Comparison of ENCODE assay signal across 8 mouse cellular contexts in the genomic region with DNA sequence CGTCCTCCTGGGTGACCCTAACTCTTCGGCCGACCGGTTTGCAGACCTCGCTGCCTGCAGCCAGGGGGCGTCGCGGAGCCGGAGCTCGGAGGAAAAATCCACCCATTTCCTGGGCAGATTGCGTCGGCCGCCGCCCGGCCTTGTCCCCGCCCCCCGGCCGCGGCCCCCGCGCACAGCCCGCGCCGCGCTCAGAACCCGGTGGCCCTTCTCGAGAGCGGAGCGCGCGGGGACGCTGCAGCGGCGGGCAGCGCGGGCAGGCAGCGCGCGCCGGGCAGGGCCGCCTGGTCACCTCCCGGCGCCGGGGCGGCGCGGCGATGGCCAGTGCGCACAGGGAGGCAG. TPM values are rescaled to one million over a fixed set of nuclear protein-coding genes. Genes with fewer than 3 reads are reported as not detected.
A peak's percentile ranks its signal among the peaks of the same experiment; 100 is the strongest.
DNase-seq lines count a peak whose midpoint lies in the region; ATAC-seq and TF ChIP-seq lines count a peak whose summit lies in the region.

No protein-coding gene starts in this region.

- peak; percentile 68; the same call in 1 of the 2 replicates for ATAC-seq in heart, embryonic 12.5 days (ENCODE audit: insufficient number of reproducible peaks, low FRiP score)
- peak; percentile 56 for ATAC-seq in kidney, postnatal 0 days (replicated peaks; ENCODE audit: low FRiP score, low read depth)
- no peak for ATAC-seq in liver, embryonic 13.5 days (ENCODE audit: low read depth)
- peak; percentile 40; the same call in 1 of the 2 replicates for ATAC-seq in neural tube, embryonic 11.5 days (ENCODE audit: insufficient read depth, low FRiP score, low TSS enrichment)

- peak; percentile 40 to 55 for DNase-seq in B cell, adult 2 months
- peak; percentile 83 for DNase-seq in kidney, postnatal 0 days (ENCODE audit: low spot score)
- peak; percentile 37 for DNase-seq in liver, embryonic 13.5 days
- DNase-seq in neural tube, embryonic 11.5 days (ENCODE audit: low spot score): peak; percentile 85

- H3K27ac ChIP-seq in bone marrow, adult 2 months (ENCODE audit: control insufficient read depth, insufficient read depth, low read depth, low read length, poor library complexity): no peak overlapping the region
- no peak overlapping the region for H3K27ac ChIP-seq in embryonic fibroblast, embryonic 13.5 days (ENCODE audit: insufficient read depth, low read length)
- H3K27ac ChIP-seq in heart, embryonic 12.5 days (ENCODE audit: poor library complexity, severe bottlenecking): no peak overlapping the region
- no peak overlapping the region for H3K27ac ChIP-seq in kidney, postnatal 0 days
- no peak overlapping the region for H3K27ac ChIP-seq in liver, embryonic 13.5 days
- peak overlapping the region; percentile 49; the same call in 1 of the 2 replicates for H3K27ac ChIP-seq in neural tube, embryonic 11.5 days (ENCODE audit: low read depth, low read length)
- no peak overlapping the region for H3K27ac ChIP-seq in testis, adult 2 months (ENCODE audit: control insufficient read depth, insufficient read depth, low read depth, low read length)

- H3K4me3 ChIP-seq in bone marrow, adult 2 months (replicated peaks; ENCODE audit: control insufficient read depth, low read depth, low read length): peak overlapping the region; percentile 9
- no peak overlapping the region for H3K4me3 ChIP-seq in embryonic fibroblast, embryonic 13.5 days (ENCODE audit: insufficient read depth, low read length)
- peak overlapping the region; percentile 69 for H3K4me3 ChIP-seq in heart, embryonic 12.5 days
- peak overlapping the region; percentile 52 for H3K4me3 ChIP-seq in kidney, postnatal 0 days (replicated peaks; ENCODE audit: low read depth, low read length)
- peak overlapping the region; percentile 56 for H3K4me3 ChIP-seq in liver, embryonic 13.5 days (replicated peaks)
- peak overlapping the region; percentile 62 for H3K4me3 ChIP-seq in neural tube, embryonic 11.5 days (ENCODE audit: low read depth, low read length)
- H3K4me3 ChIP-seq in testis, adult 2 months (ENCODE audit: control insufficient read depth, low read depth, low read length): peak overlapping the region; percentile 75

- peak; percentile 61 for TF ChIP-seq CTCF in bone marrow, adult 2 months (IDR thresholded peaks at IDR 0.05; ENCODE audit: control insufficient read depth, insufficient read depth, low read length)
- TF ChIP-seq CTCF in embryonic fibroblast, embryonic 13.5 days (IDR thresholded peaks at IDR 0.05; ENCODE audit: borderline replicate concordance, insufficient read depth, low read length): peak; percentile 71
- TF ChIP-seq CTCF in kidney, postnatal 0 days (IDR thresholded peaks at IDR 0.05; ENCODE audit: low read depth): peak; percentile 78
- TF ChIP-seq CTCF in testis, adult 2 months (IDR thresholded peaks at IDR 0.05; ENCODE audit: control insufficient read depth, insufficient read depth, insufficient replicate concordance, low read depth, low read length): peak; percentile 63; the same call in 1 of the 2 replicates

- WGBS in bone marrow, adult 2 months: 5% methylated on average over 40 of the region's 49 CpGs
- 10% methylated on average over 48 of the region's 49 CpGs for WGBS in heart, embryonic 12.5 days
- WGBS in kidney, postnatal 0 days: 0% methylated on average over 25 of the region's 49 CpGs
- under 1% methylated on average over 46 of the region's 49 CpGs for WGBS in liver, embryonic 13.5 days (ENCODE audit: insufficient replicate concordance)
- under 1% methylated on average over 34 of the region's 49 CpGs for WGBS in neural tube, embryonic 11.5 days

- no peaks in the 10 kb centered on the region for H3K36me3 ChIP-seq in heart, embryonic 12.5 days
- no peaks in the 10 kb centered on the region for H3K36me3 ChIP-seq in kidney, postnatal 0 days (ENCODE audit: insufficient read depth, low read length)
- H3K36me3 ChIP-seq in liver, embryonic 13.5 days: no peaks in the 10 kb centered on the region
- no peaks in the 10 kb centered on the region for H3K36me3 ChIP-seq in neural tube, embryonic 11.5 days (ENCODE audit: control insufficient read depth, insufficient read depth, low read length)
- no peaks in the 10 kb centered on the region for H3K36me3 ChIP-seq in testis, adult 2 months (ENCODE audit: control insufficient read depth, insufficient read depth, low read length)

- peaks cover 74% of the 10 kb centered on the region for H3K27me3 ChIP-seq in heart, embryonic 12.5 days (replicated peaks)
- H3K27me3 ChIP-seq in kidney, postnatal 0 days (ENCODE audit: insufficient read depth, low read length): no peaks in the 10 kb centered on the region; the same call in 1 of the 2 replicates
- peaks cover 81% of the 10 kb centered on the region for H3K27me3 ChIP-seq in liver, embryonic 13.5 days
- peaks cover 2% of the 10 kb centered on the region; the same call in 1 of the 2 replicates for H3K27me3 ChIP-seq in neural tube, embryonic 11.5 days (ENCODE audit: control insufficient read depth, insufficient read depth, low read length)
- no peaks in the 10 kb centered on the region for H3K27me3 ChIP-seq in testis, adult 2 months (ENCODE audit: control insufficient read depth, insufficient read depth, low read length)

- no peak for TF ChIP-seq POLR2A in bone marrow, adult 2 months (IDR thresholded peaks at IDR 0.05; ENCODE audit: borderline replicate concordance, control insufficient read depth, low read depth, low read length)
- peak; percentile 49; the same call in 1 of the 2 replicates for TF ChIP-seq POLR2A in embryonic fibroblast, embryonic 13.5 days (IDR thresholded peaks at IDR 0.05; ENCODE audit: low read depth, low read length)
- TF ChIP-seq POLR2A in testis, adult 2 months (IDR thresholded peaks at IDR 0.05; ENCODE audit: control insufficient read depth, low read depth, low read length): no peak

- peak overlapping the region; percentile 79 for H3K9ac ChIP-seq in heart, embryonic 12.5 days
- H3K9ac ChIP-seq in kidney, postnatal 0 days (ENCODE audit: low read depth, low read length): peak overlapping the region; percentile 72
- H3K9ac ChIP-seq in liver, embryonic 13.5 days: peak overlapping the region; percentile 56
- peak overlapping the region; percentile 72 for H3K9ac ChIP-seq in neural tube, embryonic 11.5 days (ENCODE audit: low read length)

- H3K4me2 ChIP-seq in heart, embryonic 12.5 days: peak overlapping the region; percentile 95
- peak overlapping the region; percentile 96 for H3K4me2 ChIP-seq in kidney, postnatal 0 days (ENCODE audit: low read length)
- H3K4me2 ChIP-seq in liver, embryonic 13.5 days: peak overlapping the region; percentile 75
- peak overlapping the region; percentile 99 for H3K4me2 ChIP-seq in neural tube, embryonic 11.5 days (ENCODE audit: low read depth)

- H3K4me1 ChIP-seq in bone marrow, adult 2 months (ENCODE audit: control insufficient read depth, insufficient read depth, low read length): no peaks in the 10 kb centered on the region
- H3K4me1 ChIP-seq in embryonic fibroblast, embryonic 13.5 days (ENCODE audit: control insufficient read depth, insufficient read depth, low read length): peaks cover 3% of the 10 kb centered on the region; the same call in 1 of the 2 replicates
- peaks cover 10% of the 10 kb centered on the region for H3K4me1 ChIP-seq in heart, embryonic 12.5 days (replicated peaks)
- 0 out of 2 replicates have a peak, but pooled peaks cover 12% of the 10 kb centered on the region for H3K4me1 ChIP-seq in kidney, postnatal 0 days (replicated peaks; ENCODE audit: insufficient read depth, low read length)
- H3K4me1 ChIP-seq in liver, embryonic 13.5 days (replicated peaks): peaks cover 19% of the 10 kb centered on the region
- H3K4me1 ChIP-seq in neural tube, embryonic 11.5 days (ENCODE audit: control insufficient read depth, insufficient read depth, low read length): peaks cover 10% of the 10 kb centered on the region; the same call in 1 of the 2 replicates
- H3K4me1 ChIP-seq in testis, adult 2 months (ENCODE audit: control insufficient read depth, insufficient read depth, low read length): peaks cover 17% of the 10 kb centered on the region

- no peaks in the 10 kb centered on the region for H3K9me3 ChIP-seq in heart, embryonic 12.5 days (replicated peaks)
- no peaks in the 10 kb centered on the region for H3K9me3 ChIP-seq in kidney, postnatal 0 days (replicated peaks; ENCODE audit: low read length)
- no peaks in the 10 kb centered on the region for H3K9me3 ChIP-seq in liver, embryonic 13.5 days (replicated peaks)
- no peaks in the 10 kb centered on the region for H3K9me3 ChIP-seq in neural tube, embryonic 11.5 days (ENCODE audit: control insufficient read depth, low read length)

RNA-seq across cellular contexts. Expression of a gene that starts 12.6 kb away (rescaled TPM):
- 2.4 and 5.0 TPM in 2 replicates for polyA plus RNA-seq in bone marrow, adult 2 months (2011; ENCODE audit: insufficient read depth, insufficient read length, low replicate concordance, missing spikeins)
- polyA plus RNA-seq in embryonic fibroblast, embryonic 13.5 days (2011; ENCODE audit: insufficient read length, low read depth, missing spikeins): 16.6 and 19.6 TPM in 2 replicates
- polyA plus RNA-seq in heart, embryonic 12.5 days (2016; fragmentation: Nextera tagmentation; extraction: Ambion mirVana): 6.1 and 6.2 TPM in 2 replicates
- polyA plus RNA-seq in kidney, postnatal 0 days (2015; fragmentation: Nextera tagmentation; extraction: Ambion mirVana): 12.0 and 13.8 TPM in 2 replicates
- polyA plus RNA-seq in liver, embryonic 13.5 days (2015; fragmentation: Nextera tagmentation; extraction: Ambion mirVana): 1.4 and 1.6 TPM in 2 replicates
- 111 and 118 TPM in 2 replicates for polyA plus RNA-seq in neural tube, embryonic 11.5 days (2014; fragmentation: Nextera tagmentation; extraction: Ambion mirVana)
- polyA plus RNA-seq in testis, adult 2 months (2012; rRNA removed): 2.1 and 4.8 TPM in 2 replicates
